Mouse (Mus musculus) heart, embryonic 13.5 days (tissue): Measurements from ENCODE around the gene St3gal2. TPM values are rescaled to one million over a fixed set of nuclear protein-coding genes. Genes with fewer than 3 reads are reported as not detected.
A peak's percentile ranks its signal among the peaks of the same experiment; 100 is the strongest.

Experiments
- ATAC-seq: fragments of 200-750 bp; cut with Nextera tagmentation; 2 replicates; pipeline ENCODE4 v1.8.0; 2017; ENCODE audit warnings: moderate TSS enrichment; ENCODE audit not compliant: insufficient number of reproducible peaks, low FRiP score, low TSS enrichment; ENCODE audit errors: extremely low read depth
- H3K27ac ChIP-seq: fragments of 300-500 bp; sonication (generic); replicated peaks from 2 replicates; pipeline ENCODE4 v1.5.1; 2015; ENCODE audit warnings: moderate library complexity, mild to moderate bottlenecking, inconsistent platforms
- H3K27me3 ChIP-seq: fragments of 300-500 bp; sonication (generic); replicated peaks from 2 replicates; pipeline ENCODE4 v1.6.1; 2015; ENCODE audit warnings: mild to moderate bottlenecking, inconsistent platforms
- H3K36me3 ChIP-seq: fragments of 300-500 bp; sonication (generic); 2 replicates; pipeline ENCODE4 v1.6.1; 2015; ENCODE audit warnings: mild to moderate bottlenecking, inconsistent platforms
- H3K4me1 ChIP-seq: fragments of 300-500 bp; sonication (generic); 2 replicates; pipeline ENCODE4 v1.6.1; 2015; ENCODE audit warnings: inconsistent platforms
- H3K4me2 ChIP-seq: fragments of 300-500 bp; sonication (generic); 2 replicates; pipeline ENCODE4 v1.6.1; 2015; ENCODE audit warnings: inconsistent platforms, mild to moderate bottlenecking, moderate library complexity
- H3K4me3 ChIP-seq: fragments of 300-500 bp; sonication (generic); 2 replicates; pipeline ENCODE4 v1.5.1; 2015; ENCODE audit warnings: moderate library complexity, mild to moderate bottlenecking, inconsistent platforms
- H3K9ac ChIP-seq: fragments of 300-500 bp; sonication (generic); 2 replicates; pipeline ENCODE4 v1.6.1; 2015; ENCODE audit warnings: inconsistent platforms, mild to moderate bottlenecking, moderate library complexity
- H3K9me3 ChIP-seq: fragments of 300-500 bp; sonication (generic); 2 replicates; pipeline ENCODE4 v1.6.1; 2016; ENCODE audit warnings: inconsistent platforms
- WGBS: fragments of 180-500 bp; shearing (Covaris S2); methylation state at CpG from one replicate; pipeline ENCODE4 v1.1.7; 2015; ENCODE audit warnings: mixed read lengths; 5-methylcytosine and 5-hydroxymethylcytosine counted together
- polyA plus RNA-seq: library from polyadenylated mRNA; unstranded; fragments of >200 nt; fragmentation: Nextera tagmentation; extraction: Ambion mirVana; gene quantifications from 2 replicates; pipeline ENCODE4 v1.2.1, GENCODE M21; 2015

The St3gal2 gene
- polyA plus RNA-seq, 1 experiment from 2014 or later = 16.2 TPM

- no peaks in the 10 kb centered on the region for H3K36me3 ChIP-seq
- ATAC-seq = no peak
- no peak overlapping the region for H3K27ac ChIP-seq
- no peaks in the 10 kb centered on the region for H3K9me3 ChIP-seq
- no peak overlapping the region for H3K4me3 ChIP-seq
- H3K27me3 ChIP-seq = no peaks in the 10 kb centered on the region
- no peak overlapping the region for H3K4me2 ChIP-seq
- WGBS = 80% methylated on average over 15 of the region's 15 CpGs
- no peaks in the 10 kb centered on the region for H3K4me1 ChIP-seq
- no peak overlapping the region for H3K9ac ChIP-seq
Observed at GRCm38 (mm10) chr8:110911576-110912570, 7.8 kb upstream of the St3gal2 start.

GRCm38 (mm10) chr8:110917415-110917814 is 2.3 kb upstream of the St3gal2 start:
- 40% methylated on average over 2 of the region's 2 CpGs for WGBS
- no peak overlapping the region for H3K4me2 ChIP-seq
- ATAC-seq = no peak
- no peak overlapping the region for H3K4me3 ChIP-seq
- H3K4me1 ChIP-seq = peaks cover 33% of the 10 kb centered on the region
- H3K9me3 ChIP-seq = no peaks in the 10 kb centered on the region
- no peaks in the 10 kb centered on the region for H3K27me3 ChIP-seq
- peaks cover 4% of the 10 kb centered on the region; the same call in 1 of the 2 replicates for H3K36me3 ChIP-seq
- no peak overlapping the region for H3K9ac ChIP-seq
- H3K27ac ChIP-seq = no peak overlapping the region

- no peak overlapping the region for H3K9ac ChIP-seq
- H3K4me2 ChIP-seq = no peak overlapping the region
- H3K4me3 ChIP-seq = no peak overlapping the region
- peaks cover 8% of the 10 kb centered on the region; the same call in 1 of the 2 replicates for H3K36me3 ChIP-seq
- no peaks in the 10 kb centered on the region for H3K27me3 ChIP-seq
- WGBS = 83% methylated on average over 11 of the region's 11 CpGs
- no peak overlapping the region for H3K27ac ChIP-seq
- H3K4me1 ChIP-seq = peaks cover 36% of the 10 kb centered on the region
- no peak for ATAC-seq
- H3K9me3 ChIP-seq = no peaks in the 10 kb centered on the region
Observed at GRCm38 (mm10) chr8:110918027-110918426, 1.7 kb upstream of the St3gal2 start.

- WGBS = 72% methylated on average over 8 of the region's 8 CpGs
- Histone ChIP-seq H3K9me3 (no peaks in the 10 kb centered on the region), H3K36me3 (peaks cover 8% of the 10 kb centered on the region; the same call in 1 of the 2 replicates), H3K4me1 (peaks cover 36% of the 10 kb centered on the region), H3K27ac (no peak overlapping the region), H3K4me2 (no peak overlapping the region), H3K27me3 (no peaks in the 10 kb centered on the region), H3K4me3 (no peak overlapping the region), H3K9ac (no peak overlapping the region)
- no peak for ATAC-seq
Observed at GRCm38 (mm10) chr8:110918460-110918859, 1.3 kb upstream of the St3gal2 start.

- H3K27me3 ChIP-seq = no peaks in the 10 kb centered on the region
- peak overlapping the region; percentile 81 for H3K4me2 ChIP-seq
- H3K27ac ChIP-seq = peak overlapping the region; percentile 86
- peak overlapping the region; percentile 93 for H3K4me3 ChIP-seq
- ATAC-seq = peak; percentile 7; the same call in 1 of the 2 replicates
- H3K36me3 ChIP-seq = peaks cover 11% of the 10 kb centered on the region; the same call in 1 of the 2 replicates
- H3K4me1 ChIP-seq = peaks cover 36% of the 10 kb centered on the region
- 1% methylated on average over 33 of the region's 37 CpGs for WGBS
- H3K9me3 ChIP-seq = no peaks in the 10 kb centered on the region
- peak overlapping the region; percentile 96 for H3K9ac ChIP-seq
Observed at GRCm38 (mm10) chr8:110920032-110920772, 480 bp downstream of the St3gal2 start.

GRCm38 (mm10) chr8:110920773-110921277 is 1.1 kb downstream of the St3gal2 start:
- peaks cover 42% of the 10 kb centered on the region for H3K4me1 ChIP-seq
- 20% methylated on average over 3 of the region's 3 CpGs for WGBS
- H3K9me3 ChIP-seq = no peaks in the 10 kb centered on the region
- peak overlapping the region; percentile 86 for H3K27ac ChIP-seq
- peak overlapping the region; percentile 81 for H3K4me2 ChIP-seq
- H3K36me3 ChIP-seq = peaks cover 11% of the 10 kb centered on the region; the same call in 1 of the 2 replicates
- no peak for ATAC-seq
- peak overlapping the region; percentile 96 for H3K9ac ChIP-seq
- peak overlapping the region; percentile 93 for H3K4me3 ChIP-seq
- H3K27me3 ChIP-seq = no peaks in the 10 kb centered on the region

GRCm38 (mm10) chr8:110921492-110922230 is 1.9 kb downstream of the St3gal2 start:
- peak overlapping the region; percentile 86 for H3K27ac ChIP-seq
- peak overlapping the region; percentile 96 for H3K9ac ChIP-seq
- H3K4me2 ChIP-seq = peak overlapping the region; percentile 81
- peaks cover 50% of the 10 kb centered on the region for H3K4me1 ChIP-seq
- no peaks in the 10 kb centered on the region for H3K9me3 ChIP-seq
- no peaks in the 10 kb centered on the region for H3K27me3 ChIP-seq
- 24% methylated on average over 7 of the region's 7 CpGs for WGBS
- H3K36me3 ChIP-seq = peaks cover 11% of the 10 kb centered on the region; the same call in 1 of the 2 replicates
- peak overlapping the region; percentile 93 for H3K4me3 ChIP-seq
- no peak for ATAC-seq

GRCm38 (mm10) chr8:110925691-110926140 is 6.0 kb downstream of the St3gal2 start:
- Histone ChIP-seq H3K27ac (no peak overlapping the region), H3K4me2 (no peak overlapping the region), H3K9ac (no peak overlapping the region), H3K27me3 (no peaks in the 10 kb centered on the region), H3K4me3 (no peak overlapping the region), H3K4me1 (peaks cover 61% of the 10 kb centered on the region), H3K9me3 (no peaks in the 10 kb centered on the region), H3K36me3 (peaks cover 11% of the 10 kb centered on the region; the same call in 1 of the 2 replicates)
- 71% methylated on average over 8 of the region's 8 CpGs for WGBS
- no peak for ATAC-seq

GRCm38 (mm10) chr8:110926690-110927089 is 7.0 kb downstream of the St3gal2 start:
- H3K4me2 ChIP-seq = no peak overlapping the region
- 38% methylated on average over 5 of the region's 5 CpGs for WGBS
- no peaks in the 10 kb centered on the region for H3K27me3 ChIP-seq
- no peak overlapping the region for H3K4me3 ChIP-seq
- ATAC-seq = no peak
- H3K4me1 ChIP-seq = peaks cover 61% of the 10 kb centered on the region
- peaks cover 11% of the 10 kb centered on the region; the same call in 1 of the 2 replicates for H3K36me3 ChIP-seq
- 0 out of 2 replicates have a peak overlapping the region, but pooled peaks have one; percentile 6 for H3K9ac ChIP-seq
- no peak overlapping the region; the same call in 1 of the 2 replicates for H3K27ac ChIP-seq
- H3K9me3 ChIP-seq = no peaks in the 10 kb centered on the region

- peaks cover 65% of the 10 kb centered on the region for H3K4me1 ChIP-seq
- H3K27me3 ChIP-seq = no peaks in the 10 kb centered on the region
- no peak for ATAC-seq
- no peak overlapping the region for H3K4me3 ChIP-seq
- no peak overlapping the region for H3K4me2 ChIP-seq
- H3K9ac ChIP-seq = no peak overlapping the region
- H3K36me3 ChIP-seq = 0 out of 2 replicates have a peak, but pooled peaks cover 3% of the 10 kb centered on the region
- WGBS = 71% methylated on average over 7 of the region's 7 CpGs
- no peak overlapping the region for H3K27ac ChIP-seq
- H3K9me3 ChIP-seq = no peaks in the 10 kb centered on the region
Observed at GRCm38 (mm10) chr8:110928435-110928834, 8.7 kb downstream of the St3gal2 start.
